Mouse (Mus musculus) neural tube, embryonic 12.5 days (tissue): Measurements from ENCODE around the gene Kcng1. TPM values are rescaled to one million over a fixed set of nuclear protein-coding genes. Genes with fewer than 3 reads are reported as not detected.

Experiments
- ATAC-seq: fragments of 200-750 bp; cut with Nextera tagmentation; 2 replicates; pipeline ENCODE4 v1.8.0; 2017; ENCODE audit warnings: low read depth, mild to moderate bottlenecking, moderate TSS enrichment, moderate library complexity; ENCODE audit not compliant: low FRiP score
- H3K27ac ChIP-seq: fragments of 300-500 bp; sonication (generic); 2 replicates; pipeline ENCODE4 v1.5.1; 2016
- H3K27me3 ChIP-seq: fragments of 300-500 bp; sonication (generic); replicated peaks from 2 replicates; pipeline ENCODE4 v1.6.1; 2016; ENCODE audit warnings: mild to moderate bottlenecking
- H3K36me3 ChIP-seq: fragments of 300-500 bp; sonication (generic); 2 replicates; pipeline ENCODE4 v1.6.1; 2016; ENCODE audit warnings: mild to moderate bottlenecking
- H3K4me1 ChIP-seq: fragments of 300-500 bp; sonication (generic); 2 replicates; pipeline ENCODE4 v1.6.1; 2016
- H3K4me2 ChIP-seq: fragments of 300-500 bp; sonication (generic); replicated peaks from 2 replicates; pipeline ENCODE4 v1.6.1; 2016; ENCODE audit warnings: mild to moderate bottlenecking
- H3K4me3 ChIP-seq: fragments of 300-500 bp; sonication (generic); 2 replicates; pipeline ENCODE4 v1.5.1; 2016
- H3K9ac ChIP-seq: fragments of 300-500 bp; sonication (generic); 2 replicates; pipeline ENCODE4 v1.6.1; 2016; ENCODE audit warnings: mild to moderate bottlenecking
- H3K9me3 ChIP-seq: fragments of 300-500 bp; sonication (generic); 2 replicates; pipeline ENCODE4 v1.6.1; 2016; ENCODE audit warnings: mild to moderate bottlenecking
- WGBS: fragments of 180-500 bp; shearing (Covaris S2); methylation state at CpG from one replicate; pipeline ENCODE4 v1.1.7; 2016; 5-methylcytosine and 5-hydroxymethylcytosine counted together
- polyA plus RNA-seq: library from polyadenylated mRNA; unstranded; fragments of >200 nt; fragmentation: Nextera tagmentation; extraction: Ambion mirVana; gene quantifications from 2 replicates; pipeline ENCODE4 v1.2.1, GENCODE M21; 2016

Gene Kcng1
- polyA plus RNA-seq, 1 experiment from 2014 or later: 0.48 TPM

DNA sequence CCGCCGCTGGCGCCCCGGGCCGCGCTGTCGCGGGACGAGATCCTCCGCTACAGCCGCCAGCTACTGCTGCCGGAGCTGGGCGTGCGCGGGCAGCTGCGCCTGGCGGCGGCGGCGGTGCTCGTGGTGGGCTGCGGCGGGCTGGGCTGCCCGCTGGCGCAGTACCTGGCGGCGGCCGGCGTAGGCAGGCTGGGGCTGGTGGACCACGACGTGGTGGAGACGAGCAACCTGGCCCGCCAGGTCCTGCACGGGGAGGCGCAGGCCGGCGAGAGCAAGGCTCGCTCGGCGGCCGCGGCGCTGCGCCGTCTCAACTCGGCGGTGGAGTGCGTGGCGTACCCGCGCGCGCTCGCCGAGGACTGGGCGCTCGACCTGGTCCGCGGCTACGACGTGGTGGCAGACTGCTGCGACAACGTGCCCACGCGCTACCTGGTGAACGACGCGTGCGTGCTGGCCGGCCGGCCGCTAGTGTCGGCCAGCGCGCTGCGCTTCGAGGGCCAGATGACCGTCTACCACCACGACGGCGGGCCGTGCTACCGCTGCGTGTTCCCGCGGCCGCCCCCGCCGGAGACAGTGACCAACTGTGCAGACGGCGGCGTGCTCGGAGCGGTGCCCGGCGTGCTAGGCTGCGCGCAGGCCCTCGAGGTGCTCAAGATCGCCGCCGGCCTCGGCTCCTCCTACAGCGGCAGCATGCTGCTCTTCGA is 50.6 kb downstream of the Kcng1 start:
- Histone ChIP-seq H3K4me1 (peaks cover 27% of the 10 kb centered on the region), H3K36me3 (peaks cover 18% of the 10 kb centered on the region), H3K4me2 (peak overlapping the region; percentile 100), H3K4me3 (peak overlapping the region; percentile 100), H3K27ac (peak overlapping the region; percentile 65; the same call in 1 of the 2 replicates), H3K9me3 (no peaks in the 10 kb centered on the region), H3K9ac (peak overlapping the region; percentile 96), H3K27me3 (no peaks in the 10 kb centered on the region)
- WGBS: 4% methylated on average over 105 of the region's 105 CpGs
- ATAC-seq: peak; percentile 67

DNA sequence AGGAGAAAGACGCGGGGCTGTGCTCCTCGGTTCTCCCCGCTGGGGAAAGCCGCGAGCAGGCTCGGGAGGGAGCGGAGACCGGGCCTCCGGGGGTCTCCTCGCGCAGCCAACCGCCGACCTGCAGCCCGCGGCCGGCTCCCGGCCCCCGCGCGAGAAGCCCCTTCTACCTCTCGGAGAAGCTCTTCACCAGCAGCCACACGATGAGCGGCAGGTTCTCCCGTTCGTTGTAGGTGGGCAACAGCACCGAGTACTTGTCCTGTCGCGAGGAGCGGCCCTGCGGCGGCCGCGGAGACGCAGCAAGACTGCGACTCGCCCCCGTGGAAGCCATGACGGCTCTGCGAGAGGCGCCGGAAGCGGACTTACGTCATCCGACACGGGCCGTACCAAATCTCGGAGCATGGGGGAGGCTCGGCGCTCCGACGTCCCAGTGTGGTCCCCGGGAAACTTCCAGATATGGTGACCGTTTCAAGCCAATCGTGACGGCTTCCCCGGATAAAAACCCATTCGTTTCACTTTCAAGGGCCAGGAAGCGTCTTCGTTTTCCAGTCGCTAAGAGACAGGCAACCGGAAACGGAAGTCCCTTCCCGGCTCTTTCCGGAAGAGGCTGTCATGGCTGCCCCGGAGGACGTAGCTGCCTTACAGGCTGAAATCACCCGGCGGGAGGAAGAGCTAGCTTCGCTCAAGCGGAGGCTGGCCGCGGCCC is 51.4 kb downstream of the Kcng1 start, which contains the start of the genes Gm20716, Dpm1 and Mocs3:
Gm20716 (minus strand) TSS at position 339 of the 703 bp plus-strand sequence.
Dpm1 (minus strand) TSS at position 566 of the 703 bp plus-strand sequence.
Mocs3 (plus strand) TSS at position 597 of the 703 bp plus-strand sequence.
- H3K27ac ChIP-seq: peak within 1 kb of the TSS; percentile 65
- peak within 1 kb of the TSS; percentile 100 for H3K4me2 ChIP-seq
- H3K4me1 ChIP-seq: peaks cover 27% of the 10 kb centered on the region
- no peaks in the 10 kb centered on the region for H3K9me3 ChIP-seq
- H3K36me3 ChIP-seq: peaks cover 25% of the 10 kb centered on the region
- ATAC-seq: peak; percentile 82
- WGBS: under 1% methylated on average over 73 of the region's 73 CpGs
- H3K4me3 ChIP-seq: peak within 1 kb of the TSS; percentile 100
- no peaks in the 10 kb centered on the region for H3K27me3 ChIP-seq
- H3K9ac ChIP-seq: peak within 1 kb of the TSS; percentile 96

DNA sequence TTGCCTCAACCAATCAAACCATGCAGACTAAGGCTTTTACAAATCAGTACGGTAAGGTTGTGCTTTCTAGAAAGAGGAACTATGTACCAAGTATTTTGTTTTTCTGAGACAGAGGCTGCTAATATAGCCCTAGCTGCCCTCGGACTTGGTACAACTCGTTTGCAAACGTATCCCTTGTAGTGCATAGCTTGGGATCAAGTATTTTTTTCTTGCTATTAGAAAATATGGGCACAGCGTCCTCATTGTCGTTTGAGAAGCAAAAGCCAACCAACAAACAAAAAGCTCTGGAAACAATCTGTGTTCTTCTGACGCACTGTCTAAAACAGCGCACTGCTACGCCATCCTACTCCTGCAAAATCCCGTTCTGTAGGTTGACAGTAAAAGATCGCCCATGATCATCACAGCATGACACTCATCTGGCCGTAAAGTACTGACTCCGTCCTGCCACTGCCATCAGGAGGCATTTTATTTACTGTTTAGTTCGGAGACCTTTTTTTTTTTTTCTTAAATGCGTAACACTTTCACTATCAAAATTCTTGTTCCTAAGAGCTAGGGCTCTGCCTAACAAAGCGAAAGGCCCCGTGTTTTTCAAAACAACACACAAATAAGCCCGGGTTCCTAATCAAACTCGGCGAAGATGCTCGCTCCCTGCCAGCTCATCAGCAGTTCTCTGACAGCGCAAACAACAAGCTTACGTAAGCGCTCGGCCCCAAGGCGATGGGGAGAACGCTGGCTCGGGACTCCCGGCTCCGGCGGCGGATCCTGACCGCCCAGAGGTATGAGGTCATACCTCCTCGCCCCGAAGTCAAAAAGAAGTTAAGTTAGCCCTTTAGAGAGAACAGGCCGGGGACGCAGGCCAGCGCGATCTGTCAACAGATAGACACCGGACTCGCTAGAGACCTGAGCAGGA is 52.2 kb downstream of the Kcng1 start:
- Histone ChIP-seq H3K4me2 (peak overlapping the region; percentile 100), H3K27ac (no peak overlapping the region), H3K9ac (peak overlapping the region; percentile 96), H3K36me3 (peaks cover 33% of the 10 kb centered on the region), H3K4me1 (peaks cover 27% of the 10 kb centered on the region), H3K4me3 (peak overlapping the region; percentile 100), H3K27me3 (no peaks in the 10 kb centered on the region), H3K9me3 (no peaks in the 10 kb centered on the region)
- WGBS: 20% methylated on average over 41 of the region's 41 CpGs
- ATAC-seq: peak; percentile 51; the same call in 1 of the 2 replicates

DNA sequence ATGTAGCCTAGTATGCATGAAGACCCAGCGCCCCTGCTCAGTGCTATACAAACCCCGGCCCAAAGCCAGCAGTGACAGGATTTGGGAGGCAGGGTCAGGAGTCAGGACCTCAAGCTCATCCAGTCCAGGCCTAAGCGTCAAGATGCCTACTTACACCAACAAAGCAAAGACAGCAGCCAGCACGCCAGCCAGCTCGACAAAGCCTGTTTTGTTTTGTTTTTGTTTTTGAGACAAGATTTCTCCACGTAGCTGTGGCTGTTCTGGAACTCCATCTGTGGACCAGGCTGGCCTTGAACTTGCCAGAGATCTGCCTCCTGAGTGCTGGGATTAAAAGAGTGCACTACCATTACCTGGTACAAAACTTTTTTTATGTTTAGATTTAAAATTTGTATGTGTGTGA is 58.2 kb downstream of the Kcng1 start:
- Histone ChIP-seq H3K4me2 (no peak overlapping the region), H3K9me3 (no peaks in the 10 kb centered on the region), H3K9ac (no peak overlapping the region), H3K4me3 (no peak overlapping the region), H3K4me1 (0 out of 2 replicates have a peak, but pooled peaks cover 3% of the 10 kb centered on the region), H3K36me3 (peaks cover 72% of the 10 kb centered on the region), H3K27me3 (no peaks in the 10 kb centered on the region), H3K27ac (no peak overlapping the region)
- no peak for ATAC-seq
- WGBS: 91% methylated on average over 6 of the region's 6 CpGs

DNA sequence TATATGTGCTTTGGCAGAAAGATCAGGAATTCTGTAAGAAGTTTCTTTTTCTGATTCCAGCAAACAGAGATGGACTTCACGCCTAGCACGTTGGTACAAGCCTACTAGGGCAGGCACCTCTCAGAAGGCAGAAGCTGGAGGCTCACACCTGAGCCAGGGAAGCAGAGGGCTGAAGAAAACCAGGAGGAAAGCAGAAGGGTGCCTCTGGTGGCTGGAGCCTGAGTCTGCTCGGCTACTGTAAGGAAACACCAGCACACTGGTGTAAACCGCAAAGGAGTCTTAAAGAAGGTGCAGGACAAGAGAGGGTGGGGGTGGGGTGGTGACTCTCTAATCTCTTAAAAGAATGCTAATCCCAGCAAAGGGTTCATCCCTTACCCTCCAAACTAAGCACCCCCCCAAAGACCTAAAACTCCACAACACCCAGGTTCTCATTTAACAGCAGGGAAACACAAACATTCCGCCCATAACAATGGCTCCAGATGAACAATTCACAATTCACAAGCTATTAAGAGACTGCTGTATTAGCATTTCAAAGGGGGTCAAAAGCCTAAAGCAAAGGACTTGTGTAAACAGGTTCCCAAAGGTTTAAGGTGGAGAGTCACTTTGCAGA is 67.6 kb downstream of the Kcng1 start:
- H3K9me3 ChIP-seq: no peaks in the 10 kb centered on the region
- no peaks in the 10 kb centered on the region for H3K27me3 ChIP-seq
- no peak overlapping the region for H3K4me2 ChIP-seq
- WGBS: 41% methylated on average over 5 of the region's 5 CpGs
- no peak for ATAC-seq
- H3K36me3 ChIP-seq: peaks cover 79% of the 10 kb centered on the region
- no peak overlapping the region for H3K4me3 ChIP-seq
- H3K9ac ChIP-seq: no peak overlapping the region
- no peaks in the 10 kb centered on the region for H3K4me1 ChIP-seq
- H3K27ac ChIP-seq: no peak overlapping the region

Other genes with a start within 250 kb of the Kcng1 start
- gene Pard6b, start 200.7 kb downstream of the Kcng1 start, polyA plus RNA-seq: 9.3 and 10.1 TPM in 2 replicates
- 24.4 and 32.1 TPM in 2 replicates for gene Adnp, start 74.6 kb downstream of the Kcng1 start, polyA plus RNA-seq
- 18.6 and 22.8 TPM in 2 replicates for gene Gm20716, start 51.4 kb downstream of the Kcng1 start, polyA plus RNA-seq
- gene Dpm1, start 51.1 kb downstream of the Kcng1 start, polyA plus RNA-seq: 70.4 and 79.4 TPM in 2 replicates
- 12.5 TPM in 2 replicates for gene Mocs3, start 51.1 kb downstream of the Kcng1 start, polyA plus RNA-seq